Mouse (Mus musculus) lung, adult 2 months (tissue): Measurements from ENCODE around the gene Neurod2.

Source experiments
- CTCF ChIP-seq: fragments of 200-500 bp; IDR thresholded peaks from 2 replicates; pipeline ENCODE4 v1.5.1; 2011; ENCODE audit warnings: mild to moderate bottlenecking, low read length, control low read depth; ENCODE audit not compliant: insufficient read depth
- POLR2A ChIP-seq: fragments of 200-500 bp; IDR thresholded peaks from 2 replicates; pipeline ENCODE4 v1.6.1; 2011; ENCODE audit warnings: low read depth, mild to moderate bottlenecking, control low read depth, low read length, borderline replicate concordance; ENCODE audit errors: extremely low read depth

DNA sequence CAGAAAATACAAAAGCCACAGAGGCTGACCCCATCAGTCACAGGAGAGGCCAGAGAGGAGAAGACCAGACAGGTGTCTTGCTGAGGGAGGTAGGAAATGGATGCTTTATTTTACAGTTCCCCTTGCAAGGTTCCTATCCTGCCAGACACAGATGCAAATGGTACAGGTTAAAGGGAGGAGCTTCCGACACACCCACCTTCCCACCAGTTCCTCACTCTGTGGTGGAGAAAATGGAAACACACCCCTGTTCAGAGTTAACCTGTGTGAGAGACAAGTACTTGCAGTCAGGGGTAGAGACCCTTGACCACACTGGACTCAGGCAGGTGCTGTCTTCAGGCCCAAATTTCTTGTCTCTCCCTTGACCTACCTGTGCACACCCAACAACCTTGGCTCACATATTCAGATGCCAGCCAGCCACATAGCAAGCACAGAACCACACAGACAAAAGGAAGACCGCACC lies 1.3 kb upstream of the Neurod2 start:
- no peak for TF ChIP-seq CTCF
- no peak for TF ChIP-seq POLR2A
